Mouse (Mus musculus): ENCODE measurements around the gene Cherp. TPM values are rescaled to one million over a fixed set of nuclear protein-coding genes. Genes with fewer than 3 reads are reported as not detected.

Gene Cherp
- total RNA-seq, 2 experiments from 2014 or later, result 55.6 to 64.5 TPM

Small RNA genes lying within 50 kb of the gene (microRNA-seq; reads per million reads assigned to microRNA genes)
- gene Mir7068, result 3.3 to 4.5 reads per million in 2 experiments

Other genes with a start within 250 kb of the Cherp start
- gene Ap1m1, start 235.2 kb downstream of the Cherp start, total RNA-seq (2021), result 10 to 100 TPM; 66.5 to 71.7 TPM
- 10 to 100 TPM; 34.9 to 36.3 TPM for gene Gm10282, start 170.0 kb downstream of the Cherp start, total RNA-seq (2021)
- 10 to 100 TPM; 65.3 to 68.2 TPM for gene Klf2, start 156.2 kb downstream of the Cherp start, total RNA-seq (2021)
- gene Eps15l1, start 53.8 kb downstream of the Cherp start, total RNA-seq (2021), result 10 to 100 TPM; 56.8 to 60.0 TPM
- gene Calr3, start 31.4 kb downstream of the Cherp start, total RNA-seq (2021), result 1 to 10 TPM; 1.4 to 1.6 TPM
- gene 1700030K09Rik, start 31.3 kb downstream of the Cherp start, total RNA-seq (2021), result 1 to 10 TPM; 5.4 to 8.2 TPM
- gene Slc35e1, start 17.4 kb upstream of the Cherp start, total RNA-seq (2021), result 10 to 100 TPM; 25.6 to 27.1 TPM
- gene Med26, start 73.0 kb upstream of the Cherp start, total RNA-seq (2021), result 1 to 10 TPM; 8.6 TPM
- gene Smim7, start 95.9 kb upstream of the Cherp start, total RNA-seq (2021), result 100 to 1,000 TPM; 120 to 130 TPM
- gene Tmem38a, start 96.8 kb upstream of the Cherp start, total RNA-seq (2021), result 100 to 1,000 TPM; 213 to 221 TPM
- 1 to 10 TPM; 2.1 to 2.4 TPM for gene Nwd1, start 171.5 kb upstream of the Cherp start, total RNA-seq (2021)
- gene Sin3b, start 248.1 kb upstream of the Cherp start, total RNA-seq (2021), result 100 to 1,000 TPM; 133 to 135 TPM

Measured in heart, postnatal 4 days (tissue).